Mouse (Mus musculus): Measurements from ENCODE around the gene Wdr91. TPM values are rescaled to one million over a fixed set of nuclear protein-coding genes. Genes with fewer than 3 reads are reported as not detected.

The Wdr91 gene
- polyA plus RNA-seq, 1 experiment from 2014 or later, result 19.9 TPM

GRCm38 (mm10) chr6:34863786-34864514 lies 46.7 kb downstream of the Wdr91 start:
- DNase-seq (ENCODE audit: low spot score), result no peak
- no peak for TF ChIP-seq EP300 (IDR thresholded peaks at IDR 0.05)
- no peak for TF ChIP-seq CTCF (IDR thresholded peaks at IDR 0.05)
- Histone ChIP-seq H3K9ac (replicated peaks; ENCODE audit: low read depth) (peak overlapping the region; percentile 27), H3K4me2 (replicated peaks; ENCODE audit: low read depth, low read length) (peak overlapping the region; percentile 49), H3K27me3 (replicated peaks; ENCODE audit: insufficient read depth, low read length) (no peaks in the 10 kb centered on the region), H3K9me3 (ENCODE audit: low read length) (no peaks in the 10 kb centered on the region), H3K36me3 (ENCODE audit: insufficient read depth, low read length) (no peaks in the 10 kb centered on the region), H3K4me1 (ENCODE audit: insufficient read depth, low read depth, low read length) (peaks cover 40% of the 10 kb centered on the region), H3K4me3 (ENCODE audit: low read depth, low read length) (peak overlapping the region; percentile 38), H3K27ac (ENCODE audit: low read length) (peak overlapping the region; percentile 84)
- WGBS, result 60% methylated on average over 9 of the region's 9 CpGs
- no peak for ATAC-seq

- H3K4me2 ChIP-seq (replicated peaks; ENCODE audit: low read depth, low read length), result peak within 1 kb of the TSS; percentile 49
- ATAC-seq, result peak; percentile 60
- TF ChIP-seq CTCF (IDR thresholded peaks at IDR 0.05), result no peak
- TF ChIP-seq EP300 (IDR thresholded peaks at IDR 0.05), result peak; percentile 65; the same call in 1 of the 2 replicates
- H3K27ac ChIP-seq (ENCODE audit: low read length), result peak within 1 kb of the TSS; percentile 84
- no peaks in the 10 kb centered on the region for H3K27me3 ChIP-seq (replicated peaks; ENCODE audit: insufficient read depth, low read length)
- no peaks in the 10 kb centered on the region for H3K9me3 ChIP-seq (ENCODE audit: low read length)
- 13% methylated on average over 11 of the region's 11 CpGs for WGBS
- DNase-seq (ENCODE audit: low spot score), result peak; percentile 93
- peak within 1 kb of the TSS; percentile 27 for H3K9ac ChIP-seq (replicated peaks; ENCODE audit: low read depth)
- peaks cover 31% of the 10 kb centered on the region for H3K4me1 ChIP-seq (ENCODE audit: insufficient read depth, low read depth, low read length)
- H3K36me3 ChIP-seq (ENCODE audit: insufficient read depth, low read length), result no peaks in the 10 kb centered on the region
- peak within 1 kb of the TSS; percentile 38 for H3K4me3 ChIP-seq (ENCODE audit: low read depth, low read length)
Observed at GRCm38 (mm10) chr6:34862791-34863403, 47.8 kb downstream of the Wdr91 start, which contains the start of gene Tmem140. Tmem140 (plus strand) TSS chr6:34863146.

- Histone ChIP-seq H3K4me1 (ENCODE audit: insufficient read depth, low read depth, low read length) (peaks cover 28% of the 10 kb centered on the region), H3K27me3 (replicated peaks; ENCODE audit: insufficient read depth, low read length) (no peaks in the 10 kb centered on the region), H3K9ac (replicated peaks; ENCODE audit: low read depth) (peak overlapping the region; percentile 27; the same call in 1 of the 2 replicates), H3K4me2 (replicated peaks; ENCODE audit: low read depth, low read length) (peak overlapping the region; percentile 49), H3K36me3 (ENCODE audit: insufficient read depth, low read length) (no peaks in the 10 kb centered on the region), H3K27ac (ENCODE audit: low read length) (peak overlapping the region; percentile 84), H3K4me3 (ENCODE audit: low read depth, low read length) (peak overlapping the region; percentile 38), H3K9me3 (ENCODE audit: low read length) (no peaks in the 10 kb centered on the region)
- ATAC-seq, result no peak
- 77% methylated on average over 6 of the region's 6 CpGs for WGBS
- DNase-seq (ENCODE audit: low spot score), result peak; percentile 61
- TF ChIP-seq CTCF (IDR thresholded peaks at IDR 0.05), result no peak
- TF ChIP-seq EP300 (IDR thresholded peaks at IDR 0.05), result no peak
Observed at GRCm38 (mm10) chr6:34862381-34862780, 48.3 kb downstream of the Wdr91 start.

- Histone ChIP-seq H3K4me3 (ENCODE audit: low read depth, low read length) (no peak overlapping the region), H3K4me1 (ENCODE audit: insufficient read depth, low read depth, low read length) (peaks cover 20% of the 10 kb centered on the region), H3K27me3 (replicated peaks; ENCODE audit: insufficient read depth, low read length) (no peaks in the 10 kb centered on the region), H3K27ac (ENCODE audit: low read length) (no peak overlapping the region), H3K36me3 (ENCODE audit: insufficient read depth, low read length) (no peaks in the 10 kb centered on the region), H3K9ac (replicated peaks; ENCODE audit: low read depth) (no peak overlapping the region), H3K9me3 (ENCODE audit: low read length) (no peaks in the 10 kb centered on the region), H3K4me2 (replicated peaks; ENCODE audit: low read depth, low read length) (no peak overlapping the region)
- TF ChIP-seq EP300 (IDR thresholded peaks at IDR 0.05) (no peak), CTCF (IDR thresholded peaks at IDR 0.05) (no peak)
- 90% methylated on average over 11 of the region's 11 CpGs for WGBS
- DNase-seq (ENCODE audit: low spot score), result no peak
- no peak for ATAC-seq
Observed at GRCm38 (mm10) chr6:34861546-34862053, 49.1 kb downstream of the Wdr91 start.

GRCm38 (mm10) chr6:34832352-34832751 lies 78.3 kb downstream of the Wdr91 start:
- Histone ChIP-seq H3K4me3 (ENCODE audit: low read depth, low read length) (no peak overlapping the region), H3K36me3 (ENCODE audit: insufficient read depth, low read length) (no peaks in the 10 kb centered on the region), H3K27ac (ENCODE audit: low read length) (no peak overlapping the region), H3K9me3 (ENCODE audit: low read length) (no peaks in the 10 kb centered on the region), H3K4me1 (ENCODE audit: insufficient read depth, low read depth, low read length) (no peaks in the 10 kb centered on the region), H3K4me2 (replicated peaks; ENCODE audit: low read depth, low read length) (no peak overlapping the region), H3K27me3 (replicated peaks; ENCODE audit: insufficient read depth, low read length) (no peaks in the 10 kb centered on the region), H3K9ac (replicated peaks; ENCODE audit: low read depth) (no peak overlapping the region)
- ATAC-seq (no peak), DNase-seq (ENCODE audit: low spot score) (no peak)
- TF ChIP-seq CTCF (IDR thresholded peaks at IDR 0.05), result no peak
- no peak for TF ChIP-seq EP300 (IDR thresholded peaks at IDR 0.05)
- WGBS, result 89% methylated on average over 5 of the region's 5 CpGs

Other genes starting within 250 kb of the Wdr91 start
- 13.2 and 16.0 TPM in 2 replicates for gene Agbl3, start 130.4 kb downstream of the Wdr91 start, polyA plus RNA-seq (2015; fragmentation: Nextera tagmentation; extraction: Ambion mirVana)
- 30.6 and 34.9 TPM in 2 replicates for gene Tmem140, start 47.7 kb downstream of the Wdr91 start, polyA plus RNA-seq (2015; fragmentation: Nextera tagmentation; extraction: Ambion mirVana)
- 12.6 and 13.8 TPM in 2 replicates for gene Cyren, start 32.8 kb downstream of the Wdr91 start, polyA plus RNA-seq (2015; fragmentation: Nextera tagmentation; extraction: Ambion mirVana)
- gene Stra8, start 9.3 kb upstream of the Wdr91 start, polyA plus RNA-seq (2015; fragmentation: Nextera tagmentation; extraction: Ambion mirVana), result 0.10 TPM in 1 of 2 replicates, not detected in the other
- gene Slc23a4, start 77.5 kb upstream of the Wdr91 start, polyA plus RNA-seq (2015; fragmentation: Nextera tagmentation; extraction: Ambion mirVana), result 0.43 and 0.52 TPM in 2 replicates
- gene Cnot4, start 222.8 kb upstream of the Wdr91 start, polyA plus RNA-seq (2015; fragmentation: Nextera tagmentation; extraction: Ambion mirVana), result 21.6 and 22.8 TPM in 2 replicates